Mouse (Mus musculus) embryonic fibroblast, embryonic 13.5 days (primary cell): Measurements from ENCODE around the gene Nav2.

Experiments
- CTCF ChIP-seq: IDR thresholded peaks from 2 replicates; pipeline ENCODE4 v1.5.1; 2011; ENCODE audit warnings: mild to moderate bottlenecking, control low read depth, low read length, moderate library complexity, borderline replicate concordance; ENCODE audit not compliant: insufficient read depth
- POLR2A ChIP-seq: IDR thresholded peaks from 2 replicates; pipeline ENCODE4 v1.6.1; 2011; ENCODE audit warnings: low read depth, mild to moderate bottlenecking, control low read depth, low read length, moderate library complexity

DNA sequence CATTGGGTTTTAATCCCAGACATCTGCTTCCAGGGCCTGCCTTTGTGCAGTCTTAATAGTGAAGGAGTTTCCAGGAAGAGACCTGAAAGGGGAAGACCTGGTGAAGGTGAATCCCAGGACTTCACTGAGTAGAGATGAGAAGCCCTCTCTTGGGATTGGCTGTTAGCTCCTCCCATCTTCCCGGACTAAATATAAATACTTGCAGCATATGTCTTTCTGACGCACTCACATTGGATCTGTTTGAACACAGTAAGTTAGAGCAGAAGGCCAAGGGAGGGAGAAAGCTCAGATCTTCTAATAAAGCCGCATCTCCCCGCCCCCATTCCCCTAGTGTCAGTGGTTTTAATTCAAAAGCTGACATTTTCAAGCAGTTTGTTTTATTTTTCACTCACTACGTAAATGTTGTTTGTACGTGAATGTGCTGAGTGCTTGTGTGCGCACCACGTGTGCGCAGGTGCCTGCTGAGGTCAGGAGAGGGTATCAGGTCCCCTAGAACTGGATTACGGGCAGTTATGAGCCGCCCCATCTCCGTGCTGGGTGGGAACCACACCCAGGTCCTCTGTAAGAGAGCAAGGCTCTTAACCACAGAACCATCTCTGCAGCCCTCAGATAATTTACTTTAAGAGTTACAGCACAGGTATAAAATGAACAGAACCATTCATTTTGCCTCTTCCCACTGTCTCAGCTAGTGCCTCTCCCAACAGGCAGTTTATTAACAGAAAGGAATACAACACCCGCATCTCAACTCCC is 365.6 kb downstream of the Nav2 start:
- TF ChIP-seq CTCF: no peak
- TF ChIP-seq POLR2A: no peak
